Mouse (Mus musculus) adipose tissue, adult 10 weeks (tissue): ENCODE results near the gene Hspa8. TPM values are rescaled to one million over a fixed set of nuclear protein-coding genes. Genes with fewer than 3 reads are reported as not detected.

Source experiments
- polyA plus RNA-seq: library from polyadenylated mRNA; stranded (reverse); fragments of 350-450 nt; fragmentation: Illumina TruSeq; extraction: RNeasy Lipid Tissue Mini Kit (QIAGEN cat#74804); gene quantifications from one replicate; pipeline ENCODE4 v1.2.3, GENCODE M21; 2014; ENCODE audit warnings: low read depth, low replicate concordance

Gene Hspa8
- 924 TPM for polyA plus RNA-seq

DNA sequence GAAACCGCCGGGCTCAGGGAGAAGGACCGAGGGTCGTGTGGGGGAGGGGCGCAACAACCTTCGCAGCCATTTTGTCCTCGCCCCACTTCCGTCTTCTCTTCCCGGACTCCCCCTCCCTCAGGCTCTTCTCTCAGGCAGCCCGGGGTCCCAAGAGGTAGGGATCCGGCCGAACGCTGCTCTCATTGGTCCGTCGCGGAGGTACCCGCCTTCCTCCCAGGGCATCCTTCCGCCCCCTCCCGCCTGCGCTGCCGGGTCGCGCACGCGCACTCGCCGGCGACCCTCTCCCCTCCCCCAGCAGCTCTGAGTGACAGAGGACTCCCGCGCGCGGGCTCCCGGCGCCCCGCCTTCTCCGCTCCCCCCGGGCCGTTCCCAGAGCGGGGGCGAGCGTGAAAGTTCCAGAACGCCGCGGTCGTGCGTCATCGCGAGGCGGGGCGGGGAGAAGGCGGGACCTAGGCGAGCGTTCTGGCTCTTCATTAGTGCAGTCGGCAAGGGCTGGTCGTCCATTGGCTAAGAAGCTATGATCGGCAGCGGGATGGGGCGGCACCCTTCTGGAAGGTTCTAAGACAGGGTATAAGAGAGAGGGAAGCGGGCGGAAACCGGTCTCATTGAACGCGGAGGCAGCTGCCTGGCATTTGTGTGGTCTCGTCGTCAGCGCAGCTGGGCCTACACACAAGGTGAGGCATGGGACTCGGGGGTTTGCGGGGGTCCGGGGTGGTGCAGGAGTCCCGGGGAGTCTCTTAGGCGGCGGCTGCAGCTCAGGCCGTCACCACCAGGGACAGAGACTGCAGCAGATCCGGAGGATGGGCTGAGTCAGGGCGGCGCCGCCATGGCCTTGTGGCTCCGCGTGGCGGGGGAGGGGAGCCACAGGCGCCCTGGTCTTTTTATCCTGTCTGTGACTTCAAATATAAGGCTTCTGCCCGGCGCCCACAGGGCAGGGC is at the start of gene Hspa8:
TSS of gene Hspa8 (plus strand) at position 310 of the 938 bp plus-strand sequence.

Other genes with a start within 250 kb of the Hspa8 start
- not detected for gene Gm21915, start 130.4 kb upstream of the Hspa8 start, polyA plus RNA-seq
- 14.5 TPM for gene Clmp, start 115.0 kb upstream of the Hspa8 start, polyA plus RNA-seq
- gene Bsx, start 73.1 kb downstream of the Hspa8 start, polyA plus RNA-seq = not detected
- 1.1 TPM for gene Jhy, start 163.1 kb downstream of the Hspa8 start, polyA plus RNA-seq
- gene Crtam, start 203.6 kb downstream of the Hspa8 start, polyA plus RNA-seq = 0.47 TPM